Mouse (Mus musculus): ENCODE measurements around the gene Dgcr6.
"Not testable (repeated sequence)": the region's sequence is repeated elsewhere in the genome, so short reads cannot be mapped to it uniquely, and the experiment has no call there.

Dgcr6 gene

GRCm38 (mm10) chr16:18052731-18053202 is at the start of gene Dgcr6:
Gene Dgcr6 (plus strand): TSS chr16:18052860.
- peak; percentile 44 for DNase-seq (ENCODE audit: low read depth)

GRCm38 (mm10) chr16:18004589-18004988 is 48.1 kb upstream of the Dgcr6 start:
- DNase-seq (ENCODE audit: low read depth), result peak; percentile 36

GRCm38 (mm10) chr16:18007083-18007482 is 45.6 kb upstream of the Dgcr6 start:
- no peak for DNase-seq (ENCODE audit: low read depth)

GRCm38 (mm10) chr16:18011101-18011500 is 41.6 kb upstream of the Dgcr6 start:
- no peak for DNase-seq (ENCODE audit: low read depth)

GRCm38 (mm10) chr16:18016482-18016881 is 36.2 kb upstream of the Dgcr6 start:
- not testable (repeated sequence) for DNase-seq (ENCODE audit: low read depth)

- no peak for DNase-seq (ENCODE audit: low read depth)
Observed at GRCm38 (mm10) chr16:18022780-18023557, 29.7 kb upstream of the Dgcr6 start.

GRCm38 (mm10) chr16:18027371-18027770 is 25.3 kb upstream of the Dgcr6 start:
- no peak for DNase-seq (ENCODE audit: low read depth)

GRCm38 (mm10) chr16:18031752-18032151 is 20.9 kb upstream of the Dgcr6 start:
- DNase-seq (ENCODE audit: low read depth), result peak; percentile 10

- no peak for DNase-seq (ENCODE audit: low read depth)
Observed at GRCm38 (mm10) chr16:18033289-18033688, 19.4 kb upstream of the Dgcr6 start.

- DNase-seq (ENCODE audit: low read depth), result no peak
Observed at GRCm38 (mm10) chr16:18034286-18034685, 18.4 kb upstream of the Dgcr6 start.

- peak; percentile 19 for DNase-seq (ENCODE audit: low read depth)
Observed at GRCm38 (mm10) chr16:18036425-18036955, 16.2 kb upstream of the Dgcr6 start.

GRCm38 (mm10) chr16:18037025-18037424 is 15.6 kb upstream of the Dgcr6 start:
- no peak for DNase-seq (ENCODE audit: low read depth)

- DNase-seq (ENCODE audit: low read depth), result no peak
Observed at GRCm38 (mm10) chr16:18044991-18045390, 7.7 kb upstream of the Dgcr6 start.

GRCm38 (mm10) chr16:18047660-18048059 is 5.0 kb upstream of the Dgcr6 start:
- peak; percentile 19 for DNase-seq (ENCODE audit: low read depth)

GRCm38 (mm10) chr16:18048071-18048470 is 4.6 kb upstream of the Dgcr6 start:
- DNase-seq (ENCODE audit: low read depth), result no peak

GRCm38 (mm10) chr16:18052322-18052721 is 338 bp upstream of the Dgcr6 start:
- DNase-seq (ENCODE audit: low read depth), result no peak

GRCm38 (mm10) chr16:18056215-18056614 is 3.6 kb downstream of the Dgcr6 start:
- DNase-seq (ENCODE audit: low read depth), result no peak

- DNase-seq (ENCODE audit: low read depth), result no peak
Observed at GRCm38 (mm10) chr16:18058331-18058731, 5.7 kb downstream of the Dgcr6 start.

- DNase-seq (ENCODE audit: low read depth), result no peak
Observed at GRCm38 (mm10) chr16:18059243-18059642, 6.6 kb downstream of the Dgcr6 start.

- no peak for DNase-seq (ENCODE audit: low read depth)
Observed at GRCm38 (mm10) chr16:18061201-18061600, 8.5 kb downstream of the Dgcr6 start.

- DNase-seq (ENCODE audit: low read depth), result peak; percentile 71
Observed at GRCm38 (mm10) chr16:18066060-18067009, 13.7 kb downstream of the Dgcr6 start.

GRCm38 (mm10) chr16:18068653-18069376 is 16.2 kb downstream of the Dgcr6 start:
- no peak for DNase-seq (ENCODE audit: low read depth)
